Mouse (Mus musculus): ENCODE measurements around the gene Kif19a. TPM values are rescaled to one million over a fixed set of nuclear protein-coding genes. Genes with fewer than 3 reads are reported as not detected.

The Kif19a gene
- polyA plus RNA-seq, 1 experiment from 2014 or later: 0.66 TPM

DNA sequence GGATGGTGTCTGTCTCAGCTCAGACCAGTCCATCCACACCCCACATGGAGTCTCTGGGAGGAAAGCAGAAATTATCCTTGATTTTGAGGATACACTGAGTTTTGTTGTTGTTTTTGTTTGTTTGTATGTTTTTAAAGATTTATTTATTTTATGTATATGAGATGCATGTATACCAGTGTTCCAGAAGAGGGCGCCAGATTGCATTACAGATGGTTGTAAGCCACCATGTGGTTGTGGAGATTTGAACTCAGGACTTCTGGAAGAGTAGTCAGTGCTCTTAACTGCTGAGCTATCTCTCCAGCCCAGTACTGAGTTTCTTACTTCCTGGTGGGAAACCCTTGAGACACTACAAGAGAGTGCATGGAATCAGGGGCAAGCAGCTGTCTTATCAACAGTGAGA lies 44.2 kb downstream of the Kif19a start:
- no peak overlapping the region for H3K4me3 ChIP-seq (replicated peaks; ENCODE audit: low read length)

DNA sequence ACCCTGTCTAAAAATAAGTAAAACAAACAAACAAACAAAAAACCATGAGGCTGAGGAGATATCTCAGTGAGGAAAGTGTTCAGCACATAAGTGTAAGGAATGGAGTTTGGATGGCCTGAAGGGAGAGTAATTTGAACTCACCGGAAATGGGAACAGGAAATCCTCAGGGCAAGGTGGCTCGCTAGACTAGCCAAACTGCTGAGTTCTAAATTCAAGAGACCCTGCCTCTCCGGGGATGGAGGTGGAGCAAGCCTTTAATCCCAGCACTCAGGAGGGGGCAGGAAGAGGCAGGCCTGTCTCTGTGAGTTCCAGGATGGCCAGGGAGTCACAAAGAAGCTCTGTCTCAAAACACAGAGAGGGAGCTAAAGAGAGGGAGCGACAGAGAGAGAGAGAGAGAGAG lies 45.2 kb downstream of the Kif19a start:
- 25% methylated on average over 4 of the region's 4 CpGs for WGBS
- Histone ChIP-seq H3K9ac (replicated peaks; ENCODE audit: low read depth, low read length) (no peak overlapping the region), H3K4me1 (replicated peaks; ENCODE audit: control insufficient read depth, insufficient read depth, low read length) (peaks cover 9% of the 10 kb centered on the region), H3K27me3 (replicated peaks; ENCODE audit: control insufficient read depth, insufficient read depth, low read length) (no peaks in the 10 kb centered on the region), H3K36me3 (ENCODE audit: control insufficient read depth, insufficient read depth) (no peaks in the 10 kb centered on the region), H3K4me2 (ENCODE audit: low read length) (no peak overlapping the region), H3K4me3 (replicated peaks; ENCODE audit: low read length) (no peak overlapping the region), H3K9me3 (ENCODE audit: control insufficient read depth, low read length) (no peaks in the 10 kb centered on the region), H3K27ac (ENCODE audit: low read length) (no peak overlapping the region)
- no peak for ATAC-seq

More for the DNA sequence above, 44.2 kb downstream of the Kif19a start:
- Histone ChIP-seq H3K9ac (replicated peaks; ENCODE audit: low read depth, low read length) (no peak overlapping the region), H3K4me2 (ENCODE audit: low read length) (no peak overlapping the region), H3K27me3 (replicated peaks; ENCODE audit: control insufficient read depth, insufficient read depth, low read length) (no peaks in the 10 kb centered on the region), H3K27ac (ENCODE audit: low read length) (no peak overlapping the region), H3K36me3 (ENCODE audit: control insufficient read depth, insufficient read depth) (no peaks in the 10 kb centered on the region), H3K4me1 (replicated peaks; ENCODE audit: control insufficient read depth, insufficient read depth, low read length) (peaks cover 9% of the 10 kb centered on the region), H3K9me3 (ENCODE audit: control insufficient read depth, low read length) (no peaks in the 10 kb centered on the region)
- 80% methylated on average over 1 of the region's 1 CpGs for WGBS
- no peak for ATAC-seq

DNA sequence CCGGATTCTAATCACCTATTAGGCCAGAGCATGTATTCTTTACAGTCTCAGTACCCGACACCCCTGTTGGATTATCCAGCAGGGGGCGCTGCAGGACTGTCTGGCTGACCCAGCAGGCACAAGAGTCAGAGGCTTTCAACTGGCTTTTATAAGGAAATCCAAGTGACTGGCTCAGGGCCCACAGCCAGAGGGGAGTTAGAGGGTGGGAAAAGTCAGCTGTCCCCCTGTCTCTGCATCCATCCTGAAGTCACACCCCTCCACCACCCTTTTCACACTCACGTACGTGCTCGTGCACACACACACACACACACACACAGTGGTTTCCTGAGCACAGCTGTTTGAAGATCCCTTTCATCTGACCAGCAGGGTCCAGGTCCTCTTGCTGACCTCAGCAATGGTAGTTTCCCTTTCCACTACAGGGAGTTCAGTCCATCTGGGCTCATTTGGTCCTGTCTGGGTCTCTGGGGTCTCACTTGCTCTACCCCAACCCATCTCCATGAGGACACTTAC lies 47.6 kb downstream of the Kif19a start:
- no peak overlapping the region for H3K9ac ChIP-seq (replicated peaks; ENCODE audit: low read depth, low read length)
- H3K27ac ChIP-seq (ENCODE audit: low read length): no peak overlapping the region
- no peak overlapping the region for H3K4me2 ChIP-seq (ENCODE audit: low read length)
- ATAC-seq: peak; percentile 36
- H3K9me3 ChIP-seq (ENCODE audit: control insufficient read depth, low read length): no peaks in the 10 kb centered on the region
- no peak overlapping the region for H3K4me3 ChIP-seq (replicated peaks; ENCODE audit: low read length)
- 15% methylated on average over 6 of the region's 6 CpGs for WGBS
- H3K27me3 ChIP-seq (replicated peaks; ENCODE audit: control insufficient read depth, insufficient read depth, low read length): no peaks in the 10 kb centered on the region
- H3K36me3 ChIP-seq (ENCODE audit: control insufficient read depth, insufficient read depth): no peaks in the 10 kb centered on the region
- H3K4me1 ChIP-seq (replicated peaks; ENCODE audit: control insufficient read depth, insufficient read depth, low read length): peaks cover under 1% of the 10 kb centered on the region; the same call in 1 of the 2 replicates

DNA sequence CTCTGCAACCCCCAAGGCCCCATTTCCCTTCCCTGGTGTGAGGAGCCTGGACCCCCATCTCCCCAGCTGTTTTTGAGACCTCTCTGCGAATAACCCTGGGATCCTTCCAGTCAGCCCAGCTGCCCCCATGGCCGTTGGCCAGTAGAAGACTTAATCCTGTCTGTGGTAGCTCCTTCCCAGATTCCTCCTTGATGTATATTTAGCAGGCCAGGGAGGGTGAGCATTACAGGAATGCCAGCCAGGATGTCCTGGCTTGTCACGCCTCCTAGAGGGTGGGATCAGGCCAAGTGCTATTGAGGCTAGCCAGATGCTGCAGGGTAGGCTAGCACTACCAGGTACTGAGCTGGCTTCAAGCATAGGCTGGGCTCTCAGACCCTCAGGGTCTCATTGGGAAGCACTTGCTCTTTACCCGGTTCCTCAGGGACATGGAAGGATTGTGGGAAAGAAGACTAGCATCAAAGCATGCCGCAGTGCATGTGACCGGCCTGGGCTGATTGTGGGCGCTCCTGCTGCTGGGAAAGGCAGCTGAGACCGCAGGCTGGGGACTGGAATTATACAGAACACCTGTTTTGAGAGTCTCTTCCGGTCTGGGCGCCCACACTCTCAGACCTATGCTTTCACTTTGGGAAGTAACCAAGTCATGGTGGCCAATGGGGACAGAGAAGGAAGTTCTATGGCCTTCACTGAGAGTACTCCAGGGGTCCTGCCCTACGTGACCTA lies 49.8 kb downstream of the Kif19a start:
- H3K27me3 ChIP-seq (replicated peaks; ENCODE audit: control insufficient read depth, insufficient read depth, low read length): no peaks in the 10 kb centered on the region
- no peak overlapping the region for H3K27ac ChIP-seq (ENCODE audit: low read length)
- peaks cover 3% of the 10 kb centered on the region; the same call in 1 of the 2 replicates for H3K4me1 ChIP-seq (replicated peaks; ENCODE audit: control insufficient read depth, insufficient read depth, low read length)
- no peaks in the 10 kb centered on the region for H3K9me3 ChIP-seq (ENCODE audit: control insufficient read depth, low read length)
- no peak overlapping the region for H3K9ac ChIP-seq (replicated peaks; ENCODE audit: low read depth, low read length)
- H3K4me3 ChIP-seq (replicated peaks; ENCODE audit: low read length): no peak overlapping the region
- no peak for ATAC-seq
- no peaks in the 10 kb centered on the region for H3K36me3 ChIP-seq (ENCODE audit: control insufficient read depth, insufficient read depth)
- no peak overlapping the region for H3K4me2 ChIP-seq (ENCODE audit: low read length)
- WGBS: 79% methylated on average over 11 of the region's 11 CpGs

DNA sequence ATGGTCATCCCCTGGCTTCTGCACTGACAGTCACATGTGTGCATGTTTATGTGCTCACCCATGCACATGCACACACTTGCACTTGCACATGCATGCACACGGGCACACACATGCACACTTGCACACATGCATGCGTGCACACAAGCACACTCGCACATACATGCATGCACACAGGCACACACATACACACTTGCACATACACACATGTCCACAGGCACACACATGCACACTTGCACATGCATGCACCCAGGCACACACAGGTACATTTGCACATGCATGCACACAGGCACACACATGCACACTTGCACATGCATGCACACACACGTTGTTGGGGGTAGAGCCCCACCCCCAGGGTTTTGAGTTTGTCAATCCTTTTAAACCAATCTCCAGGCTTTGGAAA lies 51.7 kb downstream of the Kif19a start:
- Histone ChIP-seq H3K4me3 (replicated peaks; ENCODE audit: low read length) (no peak overlapping the region), H3K36me3 (ENCODE audit: control insufficient read depth, insufficient read depth) (no peaks in the 10 kb centered on the region), H3K4me2 (ENCODE audit: low read length) (no peak overlapping the region), H3K27me3 (replicated peaks; ENCODE audit: control insufficient read depth, insufficient read depth, low read length) (no peaks in the 10 kb centered on the region), H3K4me1 (replicated peaks; ENCODE audit: control insufficient read depth, insufficient read depth, low read length) (peaks cover 3% of the 10 kb centered on the region; the same call in 1 of the 2 replicates), H3K9ac (replicated peaks; ENCODE audit: low read depth, low read length) (no peak overlapping the region), H3K27ac (ENCODE audit: low read length) (no peak overlapping the region), H3K9me3 (ENCODE audit: control insufficient read depth, low read length) (no peaks in the 10 kb centered on the region)
- WGBS: 84% methylated on average over 4 of the region's 4 CpGs
- ATAC-seq: no peak

DNA sequence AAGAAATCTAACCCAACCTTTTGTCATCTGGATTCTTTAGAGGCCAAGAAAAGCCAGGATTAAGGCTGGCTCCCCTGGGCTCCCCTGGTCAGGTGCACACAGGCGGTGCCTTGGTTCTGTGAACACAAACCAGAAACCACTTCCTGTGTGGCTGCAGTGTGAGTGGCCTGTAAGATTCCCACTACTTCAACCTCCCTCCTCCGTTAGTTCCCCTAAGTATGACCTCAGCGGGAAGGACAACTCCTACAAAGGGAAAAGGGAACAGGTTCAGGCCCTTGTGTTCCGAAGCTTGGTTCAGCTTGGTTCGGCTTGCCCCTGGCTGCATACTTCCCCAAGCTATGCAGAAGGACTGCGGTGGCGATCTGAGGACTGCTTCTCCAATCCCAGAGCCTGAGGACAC lies 53.0 kb downstream of the Kif19a start:
- Histone ChIP-seq H3K4me1 (replicated peaks; ENCODE audit: control insufficient read depth, insufficient read depth, low read length) (peaks cover 14% of the 10 kb centered on the region), H3K27me3 (replicated peaks; ENCODE audit: control insufficient read depth, insufficient read depth, low read length) (no peaks in the 10 kb centered on the region), H3K27ac (ENCODE audit: low read length) (no peak overlapping the region), H3K36me3 (ENCODE audit: control insufficient read depth, insufficient read depth) (no peaks in the 10 kb centered on the region), H3K9me3 (ENCODE audit: control insufficient read depth, low read length) (no peaks in the 10 kb centered on the region), H3K4me3 (replicated peaks; ENCODE audit: low read length) (no peak overlapping the region), H3K9ac (replicated peaks; ENCODE audit: low read depth, low read length) (no peak overlapping the region), H3K4me2 (ENCODE audit: low read length) (no peak overlapping the region)
- ATAC-seq: no peak
- WGBS: 93% methylated on average over 7 of the region's 7 CpGs

DNA sequence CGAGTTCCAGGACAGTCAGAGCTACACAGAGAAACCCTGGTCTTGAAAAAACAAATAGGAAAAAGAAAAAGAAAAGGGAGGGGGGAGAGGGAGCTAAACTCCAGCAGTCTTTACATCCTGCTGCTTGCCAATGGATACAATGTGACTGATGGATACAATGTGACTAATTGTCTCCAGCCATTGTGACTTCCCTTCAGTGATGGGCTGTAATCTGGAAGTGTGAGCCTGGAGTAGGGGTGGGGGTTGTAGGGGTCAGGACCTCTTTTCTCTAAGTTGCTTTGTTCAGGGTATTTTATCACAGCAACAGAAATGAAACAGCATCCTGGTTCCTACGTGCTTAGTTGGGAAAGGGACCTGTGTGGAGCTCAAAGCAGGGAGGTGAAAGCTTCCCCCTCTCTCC lies 53.9 kb downstream of the Kif19a start:
- Histone ChIP-seq H3K27me3 (replicated peaks; ENCODE audit: control insufficient read depth, insufficient read depth, low read length) (no peaks in the 10 kb centered on the region), H3K4me2 (ENCODE audit: low read length) (no peak overlapping the region), H3K9me3 (ENCODE audit: control insufficient read depth, low read length) (no peaks in the 10 kb centered on the region), H3K27ac (ENCODE audit: low read length) (no peak overlapping the region), H3K4me3 (replicated peaks; ENCODE audit: low read length) (no peak overlapping the region), H3K9ac (replicated peaks; ENCODE audit: low read depth, low read length) (no peak overlapping the region), H3K36me3 (ENCODE audit: control insufficient read depth, insufficient read depth) (no peaks in the 10 kb centered on the region), H3K4me1 (replicated peaks; ENCODE audit: control insufficient read depth, insufficient read depth, low read length) (peaks cover 20% of the 10 kb centered on the region)
- 40% methylated on average over 2 of the region's 2 CpGs for WGBS
- no peak for ATAC-seq

DNA sequence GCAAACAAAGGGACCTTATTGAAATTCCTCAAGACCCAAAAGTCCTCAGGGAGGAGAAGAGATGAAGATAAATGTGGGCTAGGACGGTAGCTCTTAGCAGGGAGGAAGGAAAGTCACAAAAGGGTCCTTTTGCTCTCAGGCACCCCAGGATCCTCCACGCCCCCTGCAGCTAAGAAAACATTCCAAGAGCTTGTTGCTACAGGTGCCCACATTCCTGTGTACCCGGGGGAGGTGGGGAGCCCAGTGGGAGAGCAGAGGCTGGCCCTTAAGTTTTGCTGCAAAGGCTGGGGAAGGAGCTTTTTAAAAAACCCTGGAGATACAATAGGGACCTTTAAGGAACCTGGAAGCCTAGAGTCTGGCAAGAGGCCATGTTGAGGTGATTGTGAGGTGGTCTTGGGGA lies 55.3 kb downstream of the Kif19a start:
- Histone ChIP-seq H3K9ac (replicated peaks; ENCODE audit: low read depth, low read length) (no peak overlapping the region), H3K36me3 (ENCODE audit: control insufficient read depth, insufficient read depth) (no peaks in the 10 kb centered on the region), H3K27ac (ENCODE audit: low read length) (no peak overlapping the region), H3K4me3 (replicated peaks; ENCODE audit: low read length) (no peak overlapping the region), H3K27me3 (replicated peaks; ENCODE audit: control insufficient read depth, insufficient read depth, low read length) (no peaks in the 10 kb centered on the region), H3K4me1 (replicated peaks; ENCODE audit: control insufficient read depth, insufficient read depth, low read length) (peaks cover 20% of the 10 kb centered on the region), H3K9me3 (ENCODE audit: control insufficient read depth, low read length) (no peaks in the 10 kb centered on the region), H3K4me2 (ENCODE audit: low read length) (no peak overlapping the region)
- ATAC-seq: no peak
- WGBS: 52% methylated on average over 3 of the region's 3 CpGs

DNA sequence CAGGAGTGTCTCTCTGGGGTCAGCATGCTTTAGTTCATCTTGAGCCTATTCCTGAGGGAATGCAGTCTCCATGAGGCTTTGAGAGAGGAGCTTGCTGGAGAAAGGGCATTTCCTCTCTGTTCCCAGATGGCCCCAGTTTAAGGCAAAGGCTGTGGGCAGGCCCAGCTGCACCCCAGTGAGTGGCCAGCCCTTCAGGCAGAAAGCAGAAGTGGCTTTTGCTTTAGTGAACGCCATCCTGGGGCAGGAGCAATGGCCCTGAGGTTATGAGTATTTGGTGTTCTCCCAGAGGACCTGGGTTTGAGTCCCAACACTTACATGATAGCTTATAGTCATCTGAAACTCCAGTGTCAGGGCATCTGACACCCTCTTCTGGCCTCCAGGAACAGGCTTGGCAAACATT lies 56.1 kb downstream of the Kif19a start:
- Histone ChIP-seq H3K27me3 (replicated peaks; ENCODE audit: control insufficient read depth, insufficient read depth, low read length) (no peaks in the 10 kb centered on the region), H3K9ac (replicated peaks; ENCODE audit: low read depth, low read length) (no peak overlapping the region), H3K4me2 (ENCODE audit: low read length) (no peak overlapping the region), H3K4me1 (replicated peaks; ENCODE audit: control insufficient read depth, insufficient read depth, low read length) (peaks cover 20% of the 10 kb centered on the region), H3K27ac (ENCODE audit: low read length) (no peak overlapping the region), H3K4me3 (replicated peaks; ENCODE audit: low read length) (no peak overlapping the region), H3K36me3 (ENCODE audit: control insufficient read depth, insufficient read depth) (no peaks in the 10 kb centered on the region), H3K9me3 (ENCODE audit: control insufficient read depth, low read length) (no peaks in the 10 kb centered on the region)
- no peak for ATAC-seq
- 71% methylated on average over 1 of the region's 1 CpGs for WGBS

All from forebrain, embryonic 16.5 days (tissue).